Mouse (Mus musculus): Measurements from ENCODE around the gene Ica1. TPM values are rescaled to one million over a fixed set of nuclear protein-coding genes. Genes with fewer than 3 reads are reported as not detected.

Ica1 gene
- polyA plus RNA-seq, 1 experiment: 48.6 TPM

GRCm38 (mm10) chr6:8752984-8753722 lies 25.1 kb downstream of the Ica1 start:
- H3K27me3 ChIP-seq (replicated peaks): no peaks in the 10 kb centered on the region
- peaks cover 63% of the 10 kb centered on the region for H3K36me3 ChIP-seq (replicated peaks; ENCODE audit: low read length)
- no peak for TF ChIP-seq GATA1 (IDR thresholded peaks at IDR 0.05; ENCODE audit: borderline replicate concordance, low read length)
- TF ChIP-seq FLI1 (IDR thresholded peaks at IDR 0.05; ENCODE audit: low read length): no peak
- H3K9me3 ChIP-seq: no peaks in the 10 kb centered on the region
- H3K4me1 ChIP-seq: peaks cover 8% of the 10 kb centered on the region; the same call in 1 of the 2 replicates
- no peak overlapping the region for H3K4me3 ChIP-seq (replicated peaks)

GRCm38 (mm10) chr6:8744886-8745285 lies 33.4 kb downstream of the Ica1 start:
- no peaks in the 10 kb centered on the region for H3K27me3 ChIP-seq (replicated peaks)
- no peak for TF ChIP-seq FLI1 (IDR thresholded peaks at IDR 0.05; ENCODE audit: low read length)
- no peak for TF ChIP-seq GATA1 (IDR thresholded peaks at IDR 0.05; ENCODE audit: borderline replicate concordance, low read length)
- no peak overlapping the region for H3K4me3 ChIP-seq (replicated peaks)
- H3K9me3 ChIP-seq: no peaks in the 10 kb centered on the region
- no peaks in the 10 kb centered on the region for H3K4me1 ChIP-seq
- peaks cover 62% of the 10 kb centered on the region for H3K36me3 ChIP-seq (replicated peaks; ENCODE audit: low read length)

- Histone ChIP-seq H3K4me1 (no peaks in the 10 kb centered on the region), H3K9me3 (no peaks in the 10 kb centered on the region), H3K27me3 (replicated peaks) (no peaks in the 10 kb centered on the region), H3K4me3 (replicated peaks) (no peak overlapping the region), H3K36me3 (replicated peaks; ENCODE audit: low read length) (peaks cover 59% of the 10 kb centered on the region)
- TF ChIP-seq FLI1 (IDR thresholded peaks at IDR 0.05; ENCODE audit: low read length): no peak
- no peak for TF ChIP-seq GATA1 (IDR thresholded peaks at IDR 0.05; ENCODE audit: borderline replicate concordance, low read length)
These were observed 34.0 kb downstream of the Ica1 start for GRCm38 (mm10) chr6:8744273-8744785.

GRCm38 (mm10) chr6:8742449-8742848 lies 35.8 kb downstream of the Ica1 start:
- Histone ChIP-seq H3K27me3 (replicated peaks) (no peaks in the 10 kb centered on the region), H3K4me1 (no peaks in the 10 kb centered on the region), H3K36me3 (replicated peaks; ENCODE audit: low read length) (peaks cover 55% of the 10 kb centered on the region), H3K4me3 (replicated peaks) (no peak overlapping the region), H3K9me3 (no peaks in the 10 kb centered on the region)
- TF ChIP-seq FLI1 (IDR thresholded peaks at IDR 0.05; ENCODE audit: low read length) (no peak), GATA1 (IDR thresholded peaks at IDR 0.05; ENCODE audit: borderline replicate concordance, low read length) (no peak)

GRCm38 (mm10) chr6:8741659-8742058 lies 36.6 kb downstream of the Ica1 start:
- H3K4me1 ChIP-seq: no peaks in the 10 kb centered on the region
- TF ChIP-seq FLI1 (IDR thresholded peaks at IDR 0.05; ENCODE audit: low read length) (no peak), GATA1 (IDR thresholded peaks at IDR 0.05; ENCODE audit: borderline replicate concordance, low read length) (no peak)
- peaks cover 58% of the 10 kb centered on the region for H3K36me3 ChIP-seq (replicated peaks; ENCODE audit: low read length)
- H3K27me3 ChIP-seq (replicated peaks): no peaks in the 10 kb centered on the region
- no peaks in the 10 kb centered on the region for H3K9me3 ChIP-seq
- H3K4me3 ChIP-seq (replicated peaks): no peak overlapping the region

GRCm38 (mm10) chr6:8740092-8740491 lies 38.2 kb downstream of the Ica1 start:
- TF ChIP-seq FLI1 (IDR thresholded peaks at IDR 0.05; ENCODE audit: low read length) (no peak), GATA1 (IDR thresholded peaks at IDR 0.05; ENCODE audit: borderline replicate concordance, low read length) (no peak)
- Histone ChIP-seq H3K36me3 (replicated peaks; ENCODE audit: low read length) (peaks cover 62% of the 10 kb centered on the region), H3K27me3 (replicated peaks) (no peaks in the 10 kb centered on the region), H3K4me3 (replicated peaks) (no peak overlapping the region), H3K9me3 (no peaks in the 10 kb centered on the region), H3K4me1 (no peaks in the 10 kb centered on the region)

- H3K4me3 ChIP-seq (replicated peaks): no peak overlapping the region
- peaks cover 75% of the 10 kb centered on the region for H3K36me3 ChIP-seq (replicated peaks; ENCODE audit: low read length)
- H3K9me3 ChIP-seq: no peaks in the 10 kb centered on the region
- no peaks in the 10 kb centered on the region for H3K27me3 ChIP-seq (replicated peaks)
- H3K4me1 ChIP-seq: no peaks in the 10 kb centered on the region
- TF ChIP-seq GATA1 (IDR thresholded peaks at IDR 0.05; ENCODE audit: borderline replicate concordance, low read length) (no peak), FLI1 (IDR thresholded peaks at IDR 0.05; ENCODE audit: low read length) (no peak)
These were observed 39.9 kb downstream of the Ica1 start for GRCm38 (mm10) chr6:8738396-8738795.

GRCm38 (mm10) chr6:8736493-8736820 lies 41.8 kb downstream of the Ica1 start:
- Histone ChIP-seq H3K36me3 (replicated peaks; ENCODE audit: low read length) (peaks cover 58% of the 10 kb centered on the region), H3K4me3 (replicated peaks) (no peak overlapping the region), H3K27me3 (replicated peaks) (no peaks in the 10 kb centered on the region), H3K4me1 (peaks cover 9% of the 10 kb centered on the region), H3K9me3 (no peaks in the 10 kb centered on the region)
- no peak for TF ChIP-seq GATA1 (IDR thresholded peaks at IDR 0.05; ENCODE audit: borderline replicate concordance, low read length)
- no peak for TF ChIP-seq FLI1 (IDR thresholded peaks at IDR 0.05; ENCODE audit: low read length)

- no peaks in the 10 kb centered on the region for H3K9me3 ChIP-seq
- H3K27me3 ChIP-seq (replicated peaks): no peaks in the 10 kb centered on the region
- peaks cover 12% of the 10 kb centered on the region for H3K4me1 ChIP-seq
- TF ChIP-seq GATA1 (IDR thresholded peaks at IDR 0.05; ENCODE audit: borderline replicate concordance, low read length): no peak
- TF ChIP-seq FLI1 (IDR thresholded peaks at IDR 0.05; ENCODE audit: low read length): no peak
- peaks cover 55% of the 10 kb centered on the region for H3K36me3 ChIP-seq (replicated peaks; ENCODE audit: low read length)
- no peak overlapping the region for H3K4me3 ChIP-seq (replicated peaks)
These were observed 42.4 kb downstream of the Ica1 start for GRCm38 (mm10) chr6:8735657-8736492.

- no peaks in the 10 kb centered on the region for H3K27me3 ChIP-seq (replicated peaks)
- no peaks in the 10 kb centered on the region for H3K9me3 ChIP-seq
- H3K4me1 ChIP-seq: peaks cover 20% of the 10 kb centered on the region
- no peak overlapping the region for H3K4me3 ChIP-seq (replicated peaks)
- H3K36me3 ChIP-seq (replicated peaks; ENCODE audit: low read length): peaks cover 59% of the 10 kb centered on the region
- TF ChIP-seq FLI1 (IDR thresholded peaks at IDR 0.05; ENCODE audit: low read length): no peak
- no peak for TF ChIP-seq GATA1 (IDR thresholded peaks at IDR 0.05; ENCODE audit: borderline replicate concordance, low read length)
These were observed 43.2 kb downstream of the Ica1 start for GRCm38 (mm10) chr6:8735044-8735443.
